Comparison of ENCODE assay signal across 8 mouse cellular contexts in the genomic region with DNA sequence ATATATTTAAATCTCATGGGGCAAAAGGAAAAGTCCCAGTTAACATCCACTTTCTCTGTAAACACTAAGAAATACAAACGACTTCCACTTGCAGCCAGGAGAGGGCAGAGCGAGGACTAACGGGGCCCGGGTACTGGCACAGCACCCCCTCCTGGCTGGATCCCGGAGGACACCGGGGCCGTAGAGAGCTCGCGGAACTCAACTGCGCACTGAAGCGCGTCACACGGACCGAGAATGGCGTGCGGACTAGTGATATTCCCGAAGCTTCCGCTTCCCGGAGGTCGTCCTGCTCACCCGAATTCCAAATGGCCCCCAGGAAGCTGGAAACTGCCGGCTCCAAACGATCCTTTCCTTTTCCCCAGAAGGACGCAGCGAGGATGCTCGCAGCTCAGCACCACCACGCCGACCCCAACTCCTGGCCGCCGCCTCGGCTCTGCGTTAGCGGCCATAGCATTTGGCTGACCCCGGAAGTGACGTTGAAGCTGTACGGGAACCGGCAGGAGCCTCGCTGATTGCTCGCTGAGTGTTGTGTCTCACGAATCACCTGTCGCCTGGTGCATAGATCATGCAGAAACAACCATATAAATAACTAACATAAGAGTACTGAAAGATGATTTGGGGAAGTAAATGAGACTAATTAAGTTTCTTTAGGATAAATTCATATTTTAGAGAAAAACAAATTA. TPM values are rescaled to one million over a fixed set of nuclear protein-coding genes. Genes with fewer than 3 reads are reported as not detected.
DNase-seq lines count a peak whose midpoint lies in the region; ATAC-seq and TF ChIP-seq lines count a peak whose summit lies in the region.

A gene (plus strand): TSS at position 554 of the 683 bp plus-strand sequence.

- peak; percentile 98 for DNase-seq in A20 (ENCODE audit: low read depth, low spot score)
- DNase-seq in heart, adult 9 months (ENCODE audit: low spot score in 2 of 2), result peak; percentile 89 to 95
- peak; percentile 80 to 92 for DNase-seq in monocyte, adult 2 months (ENCODE audit: low read depth in 1 of 2, low spot score in 2 of 2)
- peak; percentile 88 to 90 for DNase-seq in spleen, postnatal 36 days (ENCODE audit: low spot score in 2 of 2)

- TF ChIP-seq POLR2A in bone marrow macrophage, adult 2 months (IDR thresholded peaks at IDR 0.05; ENCODE audit: borderline replicate concordance, low read depth, low read length), result no peak
- peak; percentile 25; the same call in 1 of the 2 replicates for TF ChIP-seq POLR2A in embryonic fibroblast, embryonic 13.5 days (IDR thresholded peaks at IDR 0.05; ENCODE audit: low read depth, low read length)

- peak; percentile 99 for ATAC-seq in kidney, embryonic 14.5 days (ENCODE audit: low FRiP score, low TSS enrichment)
- ATAC-seq in limb, embryonic 15.5 days (ENCODE audit: insufficient number of reproducible peaks, low FRiP score, low TSS enrichment, low read depth), result peak; percentile 97

- H3K36me3 ChIP-seq in kidney, embryonic 14.5 days (ENCODE audit: control insufficient read depth, insufficient read depth, low read length), result no peaks in the 10 kb centered on the region
- no peaks in the 10 kb centered on the region for H3K36me3 ChIP-seq in limb, embryonic 15.5 days

- WGBS in kidney, embryonic 14.5 days, result under 1% methylated on average over 38 of the region's 41 CpGs
- under 1% methylated on average over 41 of the region's 41 CpGs for WGBS in limb, embryonic 15.5 days

- TF ChIP-seq CTCF in bone marrow macrophage, adult 2 months (IDR thresholded peaks at IDR 0.05; ENCODE audit: low read depth, low read length), result peak; percentile 98
- TF ChIP-seq CTCF in embryonic fibroblast, embryonic 13.5 days (IDR thresholded peaks at IDR 0.05; ENCODE audit: borderline replicate concordance, insufficient read depth, low read length), result peak; percentile 90

- peak within 1 kb of the TSS; percentile 52 for H3K9ac ChIP-seq in kidney, embryonic 14.5 days (ENCODE audit: low read depth, low read length)
- peak within 1 kb of the TSS; percentile 44; the same call in 1 of the 2 replicates for H3K9ac ChIP-seq in limb, embryonic 15.5 days

- H3K4me1 ChIP-seq in bone marrow macrophage, adult 2 months (ENCODE audit: control insufficient read depth, insufficient read depth, low read length), result peaks cover 13% of the 10 kb centered on the region
- no peaks in the 10 kb centered on the region for H3K4me1 ChIP-seq in embryonic fibroblast, embryonic 13.5 days (ENCODE audit: control insufficient read depth, insufficient read depth, low read length)
- 0 out of 2 replicates have a peak, but pooled peaks cover 4% of the 10 kb centered on the region for H3K4me1 ChIP-seq in kidney, embryonic 14.5 days (ENCODE audit: control insufficient read depth, insufficient read depth, low read length)
- H3K4me1 ChIP-seq in limb, embryonic 15.5 days, result no peaks in the 10 kb centered on the region

- no peaks in the 10 kb centered on the region for H3K27me3 ChIP-seq in kidney, embryonic 14.5 days (ENCODE audit: control insufficient read depth, insufficient read depth, low read length)
- H3K27me3 ChIP-seq in limb, embryonic 15.5 days, result 0 out of 2 replicates have a peak, but pooled peaks cover 4% of the 10 kb centered on the region

- peak within 1 kb of the TSS; percentile 31 for H3K4me2 ChIP-seq in kidney, embryonic 14.5 days (replicated peaks; ENCODE audit: low read depth, low read length)
- peak within 1 kb of the TSS; percentile 39; the same call in 1 of the 2 replicates for H3K4me2 ChIP-seq in limb, embryonic 15.5 days

- peak within 1 kb of the TSS; percentile 69 for H3K4me3 ChIP-seq in bone marrow macrophage, adult 2 months (ENCODE audit: insufficient read depth, low read length)
- peak within 1 kb of the TSS; percentile 60 for H3K4me3 ChIP-seq in embryonic fibroblast, embryonic 13.5 days (ENCODE audit: insufficient read depth, low read length)
- peak within 1 kb of the TSS; percentile 47 for H3K4me3 ChIP-seq in kidney, embryonic 14.5 days (ENCODE audit: low read length)
- peak within 1 kb of the TSS; percentile 53 for H3K4me3 ChIP-seq in limb, embryonic 15.5 days

- H3K9me3 ChIP-seq in kidney, embryonic 14.5 days (ENCODE audit: control insufficient read depth, low read length), result no peaks in the 10 kb centered on the region
- no peaks in the 10 kb centered on the region for H3K9me3 ChIP-seq in limb, embryonic 15.5 days

- peak within 1 kb of the TSS; percentile 76 for H3K27ac ChIP-seq in bone marrow macrophage, adult 2 months (ENCODE audit: insufficient read depth, low read depth, low read length)
- H3K27ac ChIP-seq in embryonic fibroblast, embryonic 13.5 days (ENCODE audit: insufficient read depth, low read length), result peak within 1 kb of the TSS; percentile 62; the same call in 1 of the 2 replicates
- H3K27ac ChIP-seq in kidney, embryonic 14.5 days (ENCODE audit: low read depth, low read length), result peak within 1 kb of the TSS; percentile 79; the same call in 1 of the 2 replicates
- peak within 1 kb of the TSS; percentile 89 for H3K27ac ChIP-seq in limb, embryonic 15.5 days

RNA-seq across cellular contexts. Expression of the gene that starts here (rescaled TPM):
- 45.2 and 48.5 TPM in 2 replicates for polyA plus RNA-seq in bone marrow macrophage, adult 2 months (2012; ENCODE audit: insufficient read depth, insufficient read length, missing spikeins)
- polyA plus RNA-seq in embryonic fibroblast, embryonic 13.5 days (2011; ENCODE audit: insufficient read length, low read depth, missing spikeins), result 83.1 and 91.1 TPM in 2 replicates
- polyA plus RNA-seq in kidney, embryonic 14.5 days (2014; fragmentation: Nextera tagmentation; extraction: Ambion mirVana), result 113 and 128 TPM in 2 replicates
- polyA plus RNA-seq in limb, embryonic 15.5 days (2015; fragmentation: Nextera tagmentation; extraction: Ambion mirVana), result 99.5 and 109 TPM in 2 replicates

Comparison
In these comparisons a context has a peak if more than half of its experiments do, and no peak if none do; other contexts are left out.
1. Peak in every context shown above with its lines: DNase-seq, ATAC-seq, H3K4me3 ChIP-seq and H3K27ac ChIP-seq.